Mouse (Mus musculus) megakaryocyte, embryonic 14.5 days (primary cell): ENCODE measurements at regions not wholly inside any gene's neighbourhood (a gene's known extent, or its start where the extent isn't known, plus 50 kb on each side); places are given as distances from the start of the nearest gene placed in this dataset.

ENCODE experiments used
- FLI1 ChIP-seq: IDR thresholded peaks from 2 replicates; pipeline ENCODE4 v1.6.1; 2012; ENCODE audit warnings: low read length, inconsistent platforms, mixed read lengths
- GATA1 ChIP-seq: IDR thresholded peaks from 3 replicates; pipeline ENCODE4 v1.6.1; 2012; ENCODE audit warnings: mixed read lengths, low read length, inconsistent platforms, borderline replicate concordance

DNA sequence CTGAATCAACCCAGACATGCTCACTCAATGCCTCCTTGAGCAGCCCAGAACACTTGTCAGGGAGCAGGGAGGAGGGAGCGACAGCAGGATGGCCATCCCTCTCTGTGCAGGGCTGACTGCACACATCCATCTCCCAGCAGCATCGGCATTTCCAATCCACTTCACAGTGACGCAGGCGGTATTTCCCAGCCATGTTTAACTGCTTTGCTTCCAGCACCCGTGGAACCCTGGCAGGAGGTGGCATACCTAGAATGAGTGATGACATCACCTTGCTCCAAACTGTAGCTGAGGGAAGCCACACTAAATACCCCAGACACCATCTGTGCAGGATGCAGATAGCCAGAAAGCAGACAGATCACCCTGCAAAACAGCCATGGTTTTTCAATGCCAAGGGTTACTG is 241.1 kb upstream of the Kirrel3 start:
- no peak for TF ChIP-seq GATA1
- TF ChIP-seq FLI1, result no peak
